14 mouse cellular contexts compared by ENCODE assay signal in the genomic region with DNA sequence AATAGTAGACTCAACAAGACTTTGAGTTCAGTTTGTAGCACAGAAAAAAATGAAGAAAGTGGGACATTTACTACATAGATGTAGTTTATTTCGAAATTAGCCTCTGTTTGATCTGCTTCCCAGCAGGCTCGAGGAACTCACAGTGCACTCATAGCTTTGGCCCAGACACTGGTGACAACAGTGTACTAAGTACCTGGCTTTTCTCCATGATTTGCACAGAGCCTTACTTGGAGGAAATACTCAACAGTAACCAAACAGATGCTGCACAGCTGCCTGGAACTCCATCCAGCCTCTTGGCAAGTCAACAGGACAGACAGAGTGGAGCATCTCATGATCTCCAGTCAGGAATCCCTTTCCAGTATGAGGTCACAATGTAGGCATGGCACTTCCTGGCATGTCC.
DNase-seq lines count a peak whose midpoint lies in the region; ATAC-seq and TF ChIP-seq lines count a peak whose summit lies in the region.
"Had no signal": no experiment of that assay in that cellular context is flagged by ENCODE, and none has a peak within 500 bp of the region (broad histone marks: within the 10 kb centered on the region; RNA-seq: fewer than 3 reads in every experiment).

No protein-coding gene starts in this region.

- intact Hi-C loops in gastrocnemius, postnatal 36 days (cut with DNase I), result no loop called here

- peak; percentile 52 for DNase-seq in liver, adult 2 months (ENCODE audit: extremely low read depth, low read depth, low spot score)
- no peak for DNase-seq in liver, embryonic 11.5 days (ENCODE audit: low spot score)
- DNase-seq in gastrocnemius, postnatal 36 days, result peak; percentile 49 to 63
- DNase-seq in skeletal muscle tissue, adult 2 months (ENCODE audit: low read depth, low spot score), result peak; percentile 74
- DNase-seq in hindbrain, embryonic 14.5 days (ENCODE audit: low spot score), result no peak
- no peak for DNase-seq in cerebellum, postnatal 25 days
- DNase-seq: adrenal gland, postnatal 10 days; cerebellum, adult 11-12 months; thymus, postnatal 36 days had no signal

- no peaks in the 10 kb centered on the region for H3K9me3 ChIP-seq in liver, embryonic 11.5 days (ENCODE audit: control insufficient read depth, low read length)
- no peaks in the 10 kb centered on the region for H3K9me3 ChIP-seq in intestine, embryonic 16.5 days (ENCODE audit: control insufficient read depth, low read length)
- no peaks in the 10 kb centered on the region for H3K9me3 ChIP-seq in hindbrain, embryonic 14.5 days (ENCODE audit: control insufficient read depth, low read length)
- H3K9me3 ChIP-seq: hindbrain, embryonic 10.5 days had no signal

- H3K27ac ChIP-seq in liver, adult 2 months (replicated peaks; ENCODE audit: insufficient read depth, low read depth, low read length), result no peak overlapping the region
- H3K27ac ChIP-seq in liver, embryonic 11.5 days (ENCODE audit: low read depth, low read length), result no peak overlapping the region
- no peak overlapping the region for H3K27ac ChIP-seq in intestine, embryonic 16.5 days (ENCODE audit: low read length)
- H3K27ac ChIP-seq in hindbrain, embryonic 14.5 days, result no peak overlapping the region
- H3K27ac ChIP-seq: hindbrain, embryonic 10.5 days; kidney, postnatal 0 days; macrophage had no signal

- no peak for TF ChIP-seq POLR2A in liver, adult 2 months (IDR thresholded peaks at IDR 0.05; ENCODE audit: extremely low read depth, insufficient read depth, low read length)

- H3K27me3 ChIP-seq in liver, adult 2 months (ENCODE audit: control insufficient read depth, insufficient read depth, low read length), result no peaks in the 10 kb centered on the region
- no peaks in the 10 kb centered on the region for H3K27me3 ChIP-seq in liver, embryonic 11.5 days (replicated peaks; ENCODE audit: control insufficient read depth, insufficient read depth, low read length)
- no peaks in the 10 kb centered on the region for H3K27me3 ChIP-seq in intestine, embryonic 16.5 days (replicated peaks; ENCODE audit: control insufficient read depth, insufficient read depth, low read length)
- H3K27me3 ChIP-seq in hindbrain, embryonic 14.5 days (ENCODE audit: control insufficient read depth, insufficient read depth, low read length), result no peaks in the 10 kb centered on the region

- WGBS in liver, adult 2 months, result 23% methylated on average over 2 of the region's 2 CpGs
- WGBS in liver, embryonic 11.5 days, result 51% methylated on average over 2 of the region's 2 CpGs
- WGBS in intestine, embryonic 16.5 days, result 49% methylated on average over 2 of the region's 2 CpGs
- WGBS in hindbrain, embryonic 14.5 days, result 81% methylated on average over 2 of the region's 2 CpGs

- H3K79me2 ChIP-seq in liver, adult 2 months (ENCODE audit: control insufficient read depth, insufficient read depth, low read length), result no peaks in the 10 kb centered on the region

- no peak for ATAC-seq in liver, embryonic 11.5 days (replicated peaks; ENCODE audit: low FRiP score)
- peak; percentile 62 for ATAC-seq in intestine, embryonic 16.5 days
- ATAC-seq in inflammation-experienced regulatory T-cells, adult 6 months, result no peak
- ATAC-seq in hindbrain, embryonic 14.5 days (ENCODE audit: low FRiP score), result no peak

- TF ChIP-seq CTCF in liver, adult 2 months (IDR thresholded peaks at IDR 0.05; ENCODE audit: low read depth, low read length), result no peak

- H3K4me3 ChIP-seq in liver, adult 2 months (ENCODE audit: insufficient read depth, low read depth, low read length), result no peak overlapping the region
- H3K4me3 ChIP-seq in liver, embryonic 11.5 days (ENCODE audit: low read depth, low read length), result no peak overlapping the region
- no peak overlapping the region for H3K4me3 ChIP-seq in intestine, embryonic 16.5 days (ENCODE audit: low read length)
- no peak overlapping the region for H3K4me3 ChIP-seq in hindbrain, embryonic 14.5 days (replicated peaks; ENCODE audit: low read length)
- H3K4me3 ChIP-seq: hindbrain, embryonic 10.5 days had no signal

- no peaks in the 10 kb centered on the region for H3K4me1 ChIP-seq in liver, adult 2 months (ENCODE audit: control insufficient read depth, insufficient read depth, low read length)
- no peaks in the 10 kb centered on the region for H3K4me1 ChIP-seq in liver, embryonic 11.5 days (replicated peaks; ENCODE audit: control insufficient read depth, insufficient read depth, low read length)
- no peaks in the 10 kb centered on the region for H3K4me1 ChIP-seq in intestine, embryonic 16.5 days (ENCODE audit: control insufficient read depth, insufficient read depth, low read length)
- H3K4me1 ChIP-seq in hindbrain, embryonic 14.5 days (replicated peaks; ENCODE audit: control insufficient read depth, insufficient read depth, low read length), result no peaks in the 10 kb centered on the region
- H3K4me1 ChIP-seq: hindbrain, embryonic 10.5 days had no signal

- H3K4me2 ChIP-seq in liver, embryonic 11.5 days, result no peak overlapping the region
- H3K4me2 ChIP-seq in intestine, embryonic 16.5 days (ENCODE audit: low read depth, low read length), result no peak overlapping the region
- no peak overlapping the region for H3K4me2 ChIP-seq in hindbrain, embryonic 14.5 days (replicated peaks)

- no peak overlapping the region for H3K9ac ChIP-seq in liver, adult 2 months (ENCODE audit: low read depth, low read length)
- H3K9ac ChIP-seq in liver, embryonic 11.5 days (ENCODE audit: low read depth, low read length), result no peak overlapping the region
- H3K9ac ChIP-seq in intestine, embryonic 16.5 days (ENCODE audit: low read depth, low read length), result no peak overlapping the region
- H3K9ac ChIP-seq in hindbrain, embryonic 14.5 days, result no peak overlapping the region

- no peaks in the 10 kb centered on the region for H3K36me3 ChIP-seq in liver, adult 2 months (ENCODE audit: control insufficient read depth, insufficient read depth, low read length)
- no peaks in the 10 kb centered on the region for H3K36me3 ChIP-seq in liver, embryonic 11.5 days (ENCODE audit: control insufficient read depth, insufficient read depth, low read length)
- no peaks in the 10 kb centered on the region for H3K36me3 ChIP-seq in intestine, embryonic 16.5 days (ENCODE audit: control insufficient read depth, insufficient read depth, low read length)
- H3K36me3 ChIP-seq in hindbrain, embryonic 14.5 days (replicated peaks; ENCODE audit: control insufficient read depth, insufficient read depth), result no peaks in the 10 kb centered on the region
- H3K36me3 ChIP-seq: hindbrain, embryonic 10.5 days had no signal

Comparison
In these comparisons a context has a peak if more than half of its experiments do, and no peak if none do; other contexts are left out.
1. DNase-seq: peak in liver, adult 2 months (single experiment), gastrocnemius, postnatal 36 days (2 of 2) and skeletal muscle tissue, adult 2 months (single experiment); none in liver, embryonic 11.5 days (single experiment), hindbrain, embryonic 14.5 days (single experiment) and cerebellum, postnatal 25 days (0 of 2).